Mouse (Mus musculus) mature B cell (primary cell): ENCODE results near the gene Ctdnep1.

Experiments
- in situ Hi-C: fragments of 300-500 bp; cut with MboI; formaldehyde crosslinking; loops from 2 replicates; pipeline ENCODE4 v1.14.3; 2019

Gene Ctdnep1

GRCm38 (mm10) chr11:69981141-69981762 lies at the start of gene Ctdnep1:
Gene Ctdnep1, plus strand, starts transcription at chr11:69981156.
- in situ Hi-C loops: no loop called here

- in situ Hi-C loops: no loop called here
These were observed 49.2 kb upstream of the Ctdnep1 start for GRCm38 (mm10) chr11:69931769-69932168.

GRCm38 (mm10) chr11:69932254-69932653 lies 48.7 kb upstream of the Ctdnep1 start:
- in situ Hi-C loops: no loop called here

- in situ Hi-C loops: no loop called here
These were observed 47.9 kb upstream of the Ctdnep1 start for GRCm38 (mm10) chr11:69933066-69933465.

- in situ Hi-C loops: no loop called here
These were observed 46.8 kb upstream of the Ctdnep1 start for GRCm38 (mm10) chr11:69934169-69934568.

GRCm38 (mm10) chr11:69934681-69935080 lies 46.3 kb upstream of the Ctdnep1 start:
- in situ Hi-C loops: no loop called here

GRCm38 (mm10) chr11:69935137-69935879 lies 45.6 kb upstream of the Ctdnep1 start, which contains the start of gene Ybx2:
Gene Ybx2, plus strand, starts transcription at chr11:69935796.
- in situ Hi-C loops: no loop called here

- in situ Hi-C loops: no loop called here
These were observed 44.8 kb upstream of the Ctdnep1 start for GRCm38 (mm10) chr11:69936156-69936555.

- in situ Hi-C loops: no loop called here
These were observed 44.1 kb upstream of the Ctdnep1 start for GRCm38 (mm10) chr11:69936714-69937347.

- in situ Hi-C loops: no loop called here
These were observed 43.6 kb upstream of the Ctdnep1 start for GRCm38 (mm10) chr11:69937385-69937784.

- in situ Hi-C loops: no loop called here
These were observed 43.1 kb upstream of the Ctdnep1 start for GRCm38 (mm10) chr11:69937834-69938233.

GRCm38 (mm10) chr11:69938401-69938979 lies 42.5 kb upstream of the Ctdnep1 start:
- in situ Hi-C loops: no loop called here

- in situ Hi-C loops: no loop called here
These were observed 41.8 kb upstream of the Ctdnep1 start for GRCm38 (mm10) chr11:69939181-69939580.

- in situ Hi-C loops: no loop called here
These were observed 41.2 kb upstream of the Ctdnep1 start for GRCm38 (mm10) chr11:69939731-69940130.

GRCm38 (mm10) chr11:69940962-69941361 lies 40.0 kb upstream of the Ctdnep1 start:
- in situ Hi-C loops: no loop called here

- in situ Hi-C loops: no loop called here
These were observed 35.7 kb upstream of the Ctdnep1 start for GRCm38 (mm10) chr11:69945216-69945615.

GRCm38 (mm10) chr11:69945997-69946891 lies 34.7 kb upstream of the Ctdnep1 start:
- in situ Hi-C loops: no loop called here

- in situ Hi-C loops: no loop called here
These were observed 33.5 kb upstream of the Ctdnep1 start for GRCm38 (mm10) chr11:69947337-69948065.

- in situ Hi-C loops: no loop called here
These were observed 32.7 kb upstream of the Ctdnep1 start, which contains the start of gene Slc2a4 for GRCm38 (mm10) chr11:69948066-69948762. Gene Slc2a4, minus strand, starts transcription at chr11:69948188.

- in situ Hi-C loops: no loop called here
These were observed 32.2 kb upstream of the Ctdnep1 start for GRCm38 (mm10) chr11:69948763-69949150.
